Mouse (Mus musculus) cortical plate, adult 2 months (tissue): ENCODE results near the gene Gatad2b.

Source experiments
- CTCF ChIP-seq: fragments of 200-500 bp; IDR thresholded peaks from 2 replicates; pipeline ENCODE4 v1.5.1; 2011; ENCODE audit warnings: mild to moderate bottlenecking, control low read depth, low read length; ENCODE audit not compliant: insufficient read depth; ENCODE audit errors: extremely low read depth
- POLR2A ChIP-seq: fragments of 200-500 bp; IDR thresholded peaks from 2 replicates; pipeline ENCODE4 v1.6.1; 2011; ENCODE audit warnings: mild to moderate bottlenecking, low read length, control low read depth; ENCODE audit not compliant: insufficient read depth; ENCODE audit errors: extremely low read depth

DNA sequence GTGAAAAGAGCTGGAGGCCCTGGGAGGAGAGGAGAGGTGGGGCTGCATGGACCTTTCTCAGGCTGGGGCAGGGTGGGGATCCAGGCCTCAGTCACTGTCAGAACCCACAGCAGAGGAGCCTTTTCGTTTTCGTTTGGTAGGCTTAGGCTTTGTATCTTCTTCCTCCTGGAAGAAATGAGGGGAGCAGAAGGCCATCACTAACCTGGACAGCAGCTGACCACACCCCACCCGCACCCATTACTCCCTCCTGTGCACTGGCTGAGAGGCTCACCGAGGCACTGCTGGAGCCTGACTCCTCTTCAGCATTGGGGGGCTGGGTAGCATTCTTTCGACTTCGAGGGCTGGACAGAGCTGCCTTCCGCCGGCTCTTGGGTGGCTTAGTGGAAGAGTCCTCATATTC, 99.0 kb downstream of the Gatad2b start:
- no peak for TF ChIP-seq POLR2A
- no peak for TF ChIP-seq CTCF
